Mouse (Mus musculus) heart, embryonic 14.5 days (tissue): ENCODE measurements around the gene Synpr. TPM values are rescaled to one million over a fixed set of nuclear protein-coding genes. Genes with fewer than 3 reads are reported as not detected.

Source experiments
- ATAC-seq: fragments of 200-750 bp; cut with Nextera tagmentation; 2 replicates; pipeline ENCODE4 v1.8.0; 2017; ENCODE audit warnings: low read depth, moderate TSS enrichment; ENCODE audit not compliant: insufficient number of reproducible peaks, insufficient read depth, low FRiP score
- H3K27ac ChIP-seq, 2 experiments: fragments of 200-500 bp in 1 of 2; fragments of 300-500 bp in 1 of 2; sonication (generic) in 1 of 2; replicated peaks in 1 of 2; 2 replicates each; pipeline ENCODE4 v1.5.1; 2012 to 2014; ENCODE audit warnings: low read depth in 2 of 2, low read length in 2 of 2, control low read depth in 1 of 2, mild to moderate bottlenecking in 1 of 2, mixed read lengths in 1 of 2; ENCODE audit not compliant: control insufficient read depth in 1 of 2, insufficient read depth in 1 of 2
- H3K27me3 ChIP-seq: fragments of 300-500 bp; sonication (generic); 2 replicates; pipeline ENCODE4 v1.6.1; 2014; ENCODE audit warnings: mild to moderate bottlenecking, low read length, control low read depth; ENCODE audit not compliant: control insufficient read depth, insufficient read depth
- H3K36me3 ChIP-seq: fragments of 300-500 bp; sonication (generic); 2 replicates; pipeline ENCODE4 v1.6.1; 2014; ENCODE audit warnings: mild to moderate bottlenecking, control low read depth, low read length, mixed read lengths; ENCODE audit not compliant: control insufficient read depth, insufficient read depth
- H3K4me1 ChIP-seq, 2 experiments: fragments of 200-500 bp in 1 of 2; fragments of 300-500 bp in 1 of 2; sonication (generic) in 1 of 2; 2 replicates each; pipeline ENCODE4 v1.6.1; 2012 to 2014; ENCODE audit warnings: low read length in 2 of 2, control low read depth in 1 of 2, mixed read lengths in 1 of 2; ENCODE audit not compliant: control insufficient read depth in 2 of 2, insufficient read depth in 2 of 2
- H3K4me2 ChIP-seq: fragments of 300-500 bp; sonication (generic); 2 replicates; pipeline ENCODE4 v1.6.1; 2014; ENCODE audit warnings: mild to moderate bottlenecking, low read length
- H3K4me3 ChIP-seq, 2 experiments: fragments of 200-500 bp in 1 of 2; fragments of 300-500 bp in 1 of 2; sonication (generic) in 1 of 2; 2 replicates each; pipeline ENCODE4 v1.5.1; 2012 to 2014; ENCODE audit warnings: low read length in 2 of 2, mild to moderate bottlenecking in 2 of 2, control low read depth in 1 of 2, low read depth in 1 of 2, moderate library complexity in 1 of 2; ENCODE audit not compliant: control insufficient read depth in 1 of 2, insufficient read depth in 1 of 2
- H3K9ac ChIP-seq: fragments of 300-500 bp; sonication (generic); 2 replicates; pipeline ENCODE4 v1.6.1; 2014; ENCODE audit warnings: mild to moderate bottlenecking, low read length
- H3K9me3 ChIP-seq: fragments of 300-500 bp; sonication (generic); 2 replicates; pipeline ENCODE4 v1.6.1; 2016; ENCODE audit warnings: low read length, control low read depth; ENCODE audit not compliant: control insufficient read depth
- WGBS: fragments of 180-500 bp; shearing (Covaris S2); extraction: QIAGEN DNeasy Blood & Tissue Kit; methylation state at CpG from one replicate; pipeline ENCODE4 v1.1.7; 2014; 5-methylcytosine and 5-hydroxymethylcytosine counted together
- polyA plus RNA-seq: library from polyadenylated mRNA; unstranded; fragments of >200 nt; fragmentation: Nextera tagmentation; extraction: Ambion mirVana; gene quantifications from 2 replicates; pipeline ENCODE4 v1.2.1, GENCODE M21; 2014

Synpr gene
- polyA plus RNA-seq, 1 experiment from 2014 or later = 0.51 TPM

GRCm38 (mm10) chr14:13332497-13333306 lies 48.1 kb downstream of the Synpr start:
- no peak for ATAC-seq
- WGBS = 55% methylated on average over 10 of the region's 10 CpGs
- no peak overlapping the region for H3K4me2 ChIP-seq

GRCm38 (mm10) chr14:13333372-13333771 lies 48.8 kb downstream of the Synpr start:
- Histone ChIP-seq H3K36me3 (no peaks in the 10 kb centered on the region), H3K9me3 (no peaks in the 10 kb centered on the region), H3K27me3 (no peaks in the 10 kb centered on the region), H3K27ac (no peak overlapping the region), H3K4me3 (no peak overlapping the region), H3K4me2 (no peak overlapping the region), H3K4me1 (no peaks in the 10 kb centered on the region), H3K9ac (no peak overlapping the region)
- 57% methylated on average over 5 of the region's 5 CpGs for WGBS
- ATAC-seq = no peak

More at GRCm38 (mm10) chr14:13332497-13333306, 48.1 kb downstream of the Synpr start:
- no peaks in the 10 kb centered on the region for H3K4me1 ChIP-seq
- no peak overlapping the region for H3K9ac ChIP-seq
- no peaks in the 10 kb centered on the region for H3K36me3 ChIP-seq
- no peaks in the 10 kb centered on the region for H3K27me3 ChIP-seq
- no peak overlapping the region for H3K4me3 ChIP-seq
- H3K27ac ChIP-seq = no peak overlapping the region
- H3K9me3 ChIP-seq = no peaks in the 10 kb centered on the region

- WGBS = 74% methylated on average over 4 of the region's 4 CpGs
- no peak overlapping the region for H3K27ac ChIP-seq
- no peak overlapping the region for H3K4me3 ChIP-seq
Measured at GRCm38 (mm10) chr14:13336162-13336561, 51.6 kb downstream of the Synpr start.

GRCm38 (mm10) chr14:13340688-13341087 lies 56.1 kb downstream of the Synpr start:
- Histone ChIP-seq H3K9ac (no peak overlapping the region), H3K4me1 (no peaks in the 10 kb centered on the region), H3K4me3 (no peak overlapping the region), H3K27ac (no peak overlapping the region), H3K36me3 (no peaks in the 10 kb centered on the region), H3K9me3 (no peaks in the 10 kb centered on the region), H3K27me3 (no peaks in the 10 kb centered on the region), H3K4me2 (no peak overlapping the region)
- WGBS = 69% methylated on average over 4 of the region's 4 CpGs
- ATAC-seq = no peak

More at GRCm38 (mm10) chr14:13336162-13336561, 51.6 kb downstream of the Synpr start:
- no peak overlapping the region for H3K9ac ChIP-seq
- no peak for ATAC-seq
- no peaks in the 10 kb centered on the region for H3K4me1 ChIP-seq
- no peaks in the 10 kb centered on the region for H3K36me3 ChIP-seq
- no peaks in the 10 kb centered on the region for H3K27me3 ChIP-seq
- H3K9me3 ChIP-seq = no peaks in the 10 kb centered on the region
- H3K4me2 ChIP-seq = no peak overlapping the region

- Histone ChIP-seq H3K27ac (no peak overlapping the region), H3K9me3 (0 out of 2 replicates have a peak, but pooled peaks cover 4% of the 10 kb centered on the region), H3K4me2 (no peak overlapping the region), H3K4me3 (no peak overlapping the region), H3K36me3 (no peaks in the 10 kb centered on the region), H3K27me3 (no peaks in the 10 kb centered on the region), H3K9ac (no peak overlapping the region), H3K4me1 (no peaks in the 10 kb centered on the region)
- no peak for ATAC-seq
- WGBS = 54% methylated on average over 2 of the region's 2 CpGs
Measured at GRCm38 (mm10) chr14:13344240-13344639, 59.7 kb downstream of the Synpr start.

- WGBS = 35% methylated on average over 4 of the region's 4 CpGs
Measured at GRCm38 (mm10) chr14:13349170-13349865, 64.7 kb downstream of the Synpr start.

GRCm38 (mm10) chr14:13354154-13354553 lies 69.6 kb downstream of the Synpr start:
- no peaks in the 10 kb centered on the region for H3K27me3 ChIP-seq
- ATAC-seq = no peak
- WGBS = 17% methylated on average over 5 of the region's 5 CpGs
- no peaks in the 10 kb centered on the region for H3K9me3 ChIP-seq
- no peak overlapping the region for H3K27ac ChIP-seq
- no peak overlapping the region for H3K9ac ChIP-seq
- H3K36me3 ChIP-seq = no peaks in the 10 kb centered on the region
- H3K4me2 ChIP-seq = no peak overlapping the region
- no peak overlapping the region for H3K4me3 ChIP-seq
- H3K4me1 ChIP-seq = no peaks in the 10 kb centered on the region; a peak in 1 of 4 replicates

More at GRCm38 (mm10) chr14:13349170-13349865, 64.7 kb downstream of the Synpr start:
- no peak overlapping the region for H3K9ac ChIP-seq
- no peaks in the 10 kb centered on the region; a peak in 1 of 4 replicates for H3K4me1 ChIP-seq
- H3K9me3 ChIP-seq = 0 out of 2 replicates have a peak, but pooled peaks cover 4% of the 10 kb centered on the region
- H3K27ac ChIP-seq = no peak overlapping the region
- no peaks in the 10 kb centered on the region for H3K36me3 ChIP-seq
- ATAC-seq = no peak
- no peaks in the 10 kb centered on the region for H3K27me3 ChIP-seq
- H3K4me2 ChIP-seq = no peak overlapping the region
- H3K4me3 ChIP-seq = no peak overlapping the region
